Mouse (Mus musculus) heart, adult 2 months (tissue): Measurements from ENCODE around the gene Brd3os.

Experiments
- CTCF ChIP-seq: fragments of 200-600 bp; IDR thresholded peaks from 2 replicates; pipeline ENCODE4 v1.8.1; 2022; ENCODE audit warnings: antibody characterized with exemption, mild to moderate bottlenecking, moderate library complexity
- POLR2A ChIP-seq: fragments of 200-500 bp; IDR thresholded peaks from 2 replicates; pipeline ENCODE4 v1.6.1; 2011; ENCODE audit warnings: mild to moderate bottlenecking, low read depth, low read length, control low read depth; ENCODE audit not compliant: insufficient read depth

DNA sequence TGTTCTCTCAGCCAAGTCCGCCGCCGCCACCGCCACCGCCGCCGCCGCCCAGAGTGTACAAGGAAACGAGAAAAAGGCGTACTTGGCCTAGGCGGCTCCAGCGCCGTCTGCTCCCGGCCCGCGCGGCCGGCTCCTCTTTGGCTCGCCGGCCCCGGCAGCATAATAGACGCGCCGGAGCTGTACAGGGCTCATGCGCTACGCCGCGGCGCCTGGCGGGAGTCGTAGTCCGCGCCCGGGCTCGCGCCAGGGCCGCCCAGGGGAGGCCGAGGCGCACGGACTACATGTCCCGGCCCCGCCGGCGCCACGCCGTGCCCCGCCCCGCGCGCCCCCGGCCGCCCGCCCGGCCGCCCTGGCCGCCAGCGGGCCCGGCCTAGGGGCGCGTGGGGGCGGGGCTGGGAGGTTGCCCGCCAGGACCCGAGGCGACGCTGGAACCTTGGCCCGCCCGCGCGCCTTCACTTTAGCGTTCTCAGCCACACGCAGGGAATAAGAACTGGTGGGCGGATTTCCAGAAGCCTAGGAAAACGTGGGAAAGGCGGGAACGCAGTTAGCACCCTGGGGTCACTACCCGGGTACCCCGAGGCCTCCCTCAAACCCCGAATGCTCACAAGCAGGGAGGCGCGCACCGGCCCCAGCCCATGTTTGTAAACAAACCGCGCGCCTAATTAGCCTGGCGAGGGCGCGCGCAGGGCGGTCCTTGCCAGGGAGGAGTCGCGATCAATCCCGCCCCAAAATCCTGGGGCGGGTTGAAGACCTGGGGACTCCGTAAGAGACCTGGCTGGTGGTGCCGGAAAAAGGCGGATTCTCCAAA lies 33.6 kb downstream of the Brd3os start:
- no peak for TF ChIP-seq CTCF
- TF ChIP-seq POLR2A, result peak; percentile 80; the same call in 1 of the 2 replicates
